Mouse (Mus musculus) adipose tissue, adult 10 weeks (tissue): Measurements from ENCODE around the gene Grk2. TPM values are rescaled to one million over a fixed set of nuclear protein-coding genes. Genes with fewer than 3 reads are reported as not detected.

Experiments used
- polyA plus RNA-seq: library from polyadenylated mRNA; stranded (reverse); fragments of 350-450 nt; fragmentation: Illumina TruSeq; extraction: RNeasy Lipid Tissue Mini Kit (QIAGEN cat#74804); gene quantifications from one replicate; pipeline ENCODE4 v1.2.3, GENCODE M21; 2014; ENCODE audit warnings: low read depth, low replicate concordance

The Grk2 gene
- 58.8 TPM for polyA plus RNA-seq

GRCm38 (mm10) chr19:4306190-4306577 is at the start of gene Grk2:
Gene Grk2 (minus strand): TSS chr19:4306222.

GRCm38 (mm10) chr19:4282898-4283553 is 23.0 kb downstream of the Grk2 start, which contains the start of gene Ankrd13d:
Gene Ankrd13d (minus strand): TSS chr19:4283137.

GRCm38 (mm10) chr19:4268566-4269361 is 37.3 kb downstream of the Grk2 start, which contains the start of gene Ssh3:
Gene Ssh3 (minus strand): TSS chr19:4269180.

Other genes starting within 250 kb of the Grk2 start
- gene Gstp3, start 246.7 kb downstream of the Grk2 start, polyA plus RNA-seq, result 0.71 TPM
- gene Cabp2, start 224.6 kb downstream of the Grk2 start, polyA plus RNA-seq, result not detected
- gene Cdk2ap2, start 209.0 kb downstream of the Grk2 start, polyA plus RNA-seq, result 93.4 TPM
- 29.6 TPM for gene Pitpnm1, start 206.2 kb downstream of the Grk2 start, polyA plus RNA-seq
- gene Aip, start 180.4 kb downstream of the Grk2 start, polyA plus RNA-seq, result 74.7 TPM
- 0.19 TPM for gene Gpr152, start 166.4 kb downstream of the Grk2 start, polyA plus RNA-seq
- gene Cabp4, start 162.2 kb downstream of the Grk2 start, polyA plus RNA-seq, result 1.1 TPM
- gene Coro1b, start 157.6 kb downstream of the Grk2 start, polyA plus RNA-seq, result 169 TPM
- gene Ptprcap, start 152.6 kb downstream of the Grk2 start, polyA plus RNA-seq, result 3.3 TPM
- 27.2 TPM for gene Rps6kb2, start 142.9 kb downstream of the Grk2 start, polyA plus RNA-seq
- 5.1 TPM for gene Carns1, start 130.7 kb downstream of the Grk2 start, polyA plus RNA-seq
- gene Tbc1d10c, start 114.9 kb downstream of the Grk2 start, polyA plus RNA-seq, result 3.5 TPM
- gene Ppp1ca, start 114.2 kb downstream of the Grk2 start, polyA plus RNA-seq, result 434 TPM
- 15.7 TPM for gene Rad9a, start 104.6 kb downstream of the Grk2 start, polyA plus RNA-seq
- 3.9 TPM for gene Clcf1, start 92.0 kb downstream of the Grk2 start, polyA plus RNA-seq
- gene AC109138.7, start 91.9 kb downstream of the Grk2 start, polyA plus RNA-seq, result not detected
- 61.3 TPM for gene Pold4, start 74.3 kb downstream of the Grk2 start, polyA plus RNA-seq
- 50.4 TPM for gene Ssh3, start 37.0 kb downstream of the Grk2 start, polyA plus RNA-seq
- gene Ankrd13d, start 23.1 kb downstream of the Grk2 start, polyA plus RNA-seq, result 7.7 TPM
- 60.1 TPM for gene Kdm2a, start 92.1 kb upstream of the Grk2 start, polyA plus RNA-seq
- 12.3 TPM for gene Rhod, start 133.2 kb upstream of the Grk2 start, polyA plus RNA-seq
- 33.1 TPM for gene Syt12, start 171.2 kb upstream of the Grk2 start, polyA plus RNA-seq
- gene 2010003K11Rik, start 192.4 kb upstream of the Grk2 start, polyA plus RNA-seq, result 6.0 TPM
- gene Pcx, start 204.2 kb upstream of the Grk2 start, polyA plus RNA-seq, result 234 TPM